Mouse (Mus musculus) ES-Bruce4 (cell line): Measurements from ENCODE around the gene Magi1.

Experiments used
- CTCF ChIP-seq: IDR thresholded peaks from one replicate; pipeline ENCODE4 v1.8.1; 2011; ENCODE audit warnings: low read depth, low read length
- EP300 ChIP-seq: IDR thresholded peaks from 2 replicates; pipeline ENCODE4 v1.6.1; 2011; ENCODE audit warnings: low read depth, low read length; ENCODE audit not compliant: insufficient read depth
- POLR2A ChIP-seq: IDR thresholded peaks from one replicate; pipeline ENCODE4 v1.8.1; 2011; ENCODE audit warnings: low read length; ENCODE audit not compliant: insufficient read depth

GRCm38 (mm10) chr6:93957172-93957571 lies 326.5 kb downstream of the Magi1 start:
- no peak for TF ChIP-seq POLR2A
- TF ChIP-seq CTCF = no peak
- no peak for TF ChIP-seq EP300
